Mouse (Mus musculus) thymus, postnatal 10 days (tissue): ENCODE data around the gene Prkn.

Experiments
- DNase-seq, 2 experiments: peaks; one replicate each; pipeline ENCODE4 v3.0.0; 2021; ENCODE audit warnings: low spot score in 2 of 2

The Prkn gene

GRCm38 (mm10) chr17:10840148-10840707 is at the start of gene Prkn, which contains the start of gene Pacrg:
Prkn (plus strand) TSS chr17:10840384.
Pacrg (minus strand) TSS chr17:10840311.
- DNase-seq, result peak; percentile 96 to 97

- no peak for DNase-seq
Observed at GRCm38 (mm10) chr17:10791661-10792060, 48.5 kb upstream of the Prkn start.

GRCm38 (mm10) chr17:10806692-10807091 is 33.5 kb upstream of the Prkn start:
- DNase-seq, result no peak

GRCm38 (mm10) chr17:10807261-10807998 is 32.8 kb upstream of the Prkn start:
- DNase-seq, result no peak

- DNase-seq, result no peak
Observed at GRCm38 (mm10) chr17:10808571-10808970, 31.6 kb upstream of the Prkn start.

- no peak for DNase-seq
Observed at GRCm38 (mm10) chr17:10818971-10819370, 21.2 kb upstream of the Prkn start.

- peak; percentile 9 to 15 for DNase-seq
Observed at GRCm38 (mm10) chr17:10840731-10841201, 582 bp downstream of the Prkn start.

- no peak for DNase-seq
Observed at GRCm38 (mm10) chr17:10854207-10854606, 14.0 kb downstream of the Prkn start.

- no peak for DNase-seq
Observed at GRCm38 (mm10) chr17:10874208-10875187, 34.3 kb downstream of the Prkn start.

GRCm38 (mm10) chr17:10878986-10879385 is 38.8 kb downstream of the Prkn start:
- DNase-seq, result no peak

- no peak for DNase-seq
Observed at GRCm38 (mm10) chr17:10882260-10882659, 42.1 kb downstream of the Prkn start.

- no peak for DNase-seq
Observed at GRCm38 (mm10) chr17:10887924-10888323, 47.7 kb downstream of the Prkn start.

GRCm38 (mm10) chr17:10901686-10902228 is 61.6 kb downstream of the Prkn start:
- no peak for DNase-seq

- no peak for DNase-seq
Observed at GRCm38 (mm10) chr17:10936698-10937097, 96.5 kb downstream of the Prkn start.

GRCm38 (mm10) chr17:10937844-10938243 is 97.7 kb downstream of the Prkn start:
- DNase-seq, result no peak

GRCm38 (mm10) chr17:10938755-10939154 is 98.6 kb downstream of the Prkn start:
- DNase-seq, result no peak

GRCm38 (mm10) chr17:10946552-10946951 is 106.4 kb downstream of the Prkn start:
- DNase-seq, result no peak

GRCm38 (mm10) chr17:10947614-10948013 is 107.4 kb downstream of the Prkn start:
- no peak for DNase-seq

- DNase-seq, result no peak
Observed at GRCm38 (mm10) chr17:10959066-10959864, 119.1 kb downstream of the Prkn start.

- DNase-seq, result no peak
Observed at GRCm38 (mm10) chr17:10962151-10962550, 122.0 kb downstream of the Prkn start.

- no peak for DNase-seq
Observed at GRCm38 (mm10) chr17:10982136-10982535, 142.0 kb downstream of the Prkn start.
